Mouse (Mus musculus): ENCODE data around the gene Tex35. TPM values are rescaled to one million over a fixed set of nuclear protein-coding genes. Genes with fewer than 3 reads are reported as not detected.

The Tex35 gene
- total RNA-seq, 1 experiment = not detected

DNA sequence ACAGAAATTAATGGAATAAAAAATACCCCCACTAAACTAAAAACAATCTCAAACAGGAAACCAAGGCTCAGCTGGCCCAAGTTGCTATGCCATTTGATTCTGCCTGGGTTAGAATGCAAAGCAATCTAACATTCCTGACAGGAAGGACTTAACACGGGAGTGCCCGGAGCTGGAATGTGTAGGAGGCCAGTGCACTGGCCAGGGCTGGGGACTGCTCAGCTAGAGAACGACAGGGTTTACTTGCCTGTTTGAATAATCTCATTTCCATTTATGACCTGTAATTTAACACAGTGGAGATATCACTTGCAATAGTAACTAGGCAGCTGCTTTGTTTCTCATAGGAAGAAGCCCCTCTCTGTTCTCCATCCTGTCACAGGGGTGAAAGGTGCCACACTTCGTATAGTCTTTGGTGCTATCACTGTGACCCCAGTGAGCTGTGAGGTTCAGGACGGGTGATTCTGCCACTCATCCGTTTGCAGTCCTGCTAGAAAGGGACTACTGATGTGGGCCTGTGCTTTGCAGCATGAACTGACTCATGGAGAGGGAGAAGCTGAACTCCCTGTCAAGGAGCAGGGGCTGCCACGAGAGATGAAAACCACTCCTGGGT, 34.9 kb upstream of the Tex35 start:
- Histone ChIP-seq H3K27ac (ENCODE audit: insufficient read depth, low read depth, low read length, poor library complexity, severe bottlenecking) (no peak overlapping the region), H3K9ac (ENCODE audit: insufficient read depth, low read depth, low read length, poor library complexity, severe bottlenecking) (no peak overlapping the region), H3K4me1 (ENCODE audit: control insufficient read depth in 2 of 2, insufficient read depth in 2 of 2, low read length in 2 of 2, poor library complexity in 1 of 2) (no peaks in the 10 kb centered on the region), H3K9me3 (ENCODE audit: control insufficient read depth, insufficient read depth, low read depth, low read length) (no peaks in the 10 kb centered on the region), H3K4me3 (ENCODE audit: insufficient read depth in 1 of 2, low read depth in 1 of 2, low read length in 2 of 2, poor library complexity in 1 of 2, severe bottlenecking in 1 of 2) (no peak overlapping the region), H3K36me3 (ENCODE audit: control insufficient read depth, insufficient read depth, low read length, poor library complexity, severe bottlenecking) (no peaks in the 10 kb centered on the region)
- DNase-seq (ENCODE audit: low read depth, low spot score) = no peak
- in situ Hi-C loops (cut with MboI; ENCODE audit: low sequenced_read_pairs in 2 of 2, unreplicated experiment in 2 of 2) = no loop called here
- no peak for TF ChIP-seq MAFK (IDR thresholded peaks at IDR 0.05; ENCODE audit: insufficient read depth, low read depth, low read length)
- no peak for TF ChIP-seq HCFC1 (IDR thresholded peaks at IDR 0.05; ENCODE audit: borderline replicate concordance, insufficient read depth, low read length)
- TF ChIP-seq ZNF384 (IDR thresholded peaks at IDR 0.05; ENCODE audit: low read depth, low read length) = no peak

DNA sequence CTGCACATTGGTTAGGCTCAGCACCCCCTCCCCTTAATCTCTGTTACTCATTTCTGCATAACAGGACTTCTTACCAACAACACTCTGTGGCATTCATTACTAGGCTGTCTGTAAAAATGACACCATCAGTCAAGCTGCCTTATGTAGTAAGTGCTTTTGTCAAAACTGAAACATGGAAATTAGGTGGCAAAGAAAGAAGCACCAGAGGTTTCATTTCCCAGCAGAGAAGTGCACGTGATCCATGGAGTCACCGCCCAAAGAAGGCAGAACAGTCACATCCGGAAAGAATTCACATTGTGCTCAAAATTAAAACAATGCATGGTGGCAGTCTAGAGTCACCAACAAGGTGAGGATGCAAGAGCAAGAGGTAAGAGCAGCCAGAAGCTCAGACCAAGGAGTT, 32.5 kb upstream of the Tex35 start:
- in situ Hi-C loops (cut with MboI; ENCODE audit: low sequenced_read_pairs in 2 of 2, unreplicated experiment in 2 of 2) = no loop called here
- no peak overlapping the region for H3K4me3 ChIP-seq (ENCODE audit: insufficient read depth in 1 of 2, low read depth in 1 of 2, low read length in 2 of 2, poor library complexity in 1 of 2, severe bottlenecking in 1 of 2)
- H3K27ac ChIP-seq (ENCODE audit: insufficient read depth, low read depth, low read length, poor library complexity, severe bottlenecking) = no peak overlapping the region
- H3K4me1 ChIP-seq (ENCODE audit: control insufficient read depth in 2 of 2, insufficient read depth in 2 of 2, low read length in 2 of 2, poor library complexity in 1 of 2) = no peaks in the 10 kb centered on the region
- no peaks in the 10 kb centered on the region for H3K36me3 ChIP-seq (ENCODE audit: control insufficient read depth, insufficient read depth, low read length, poor library complexity, severe bottlenecking)
- H3K9me3 ChIP-seq (ENCODE audit: control insufficient read depth, insufficient read depth, low read depth, low read length) = no peaks in the 10 kb centered on the region
- H3K9ac ChIP-seq (ENCODE audit: insufficient read depth, low read depth, low read length, poor library complexity, severe bottlenecking) = no peak overlapping the region
- TF ChIP-seq ZNF384 (IDR thresholded peaks at IDR 0.05; ENCODE audit: low read depth, low read length) (no peak), ZC3H11A (IDR thresholded peaks at IDR 0.05; ENCODE audit: borderline replicate concordance, low read depth, low read length) (no peak), MAFK (IDR thresholded peaks at IDR 0.05; ENCODE audit: insufficient read depth, low read depth, low read length) (no peak), CHD2 (IDR thresholded peaks at IDR 0.05; ENCODE audit: low read depth, low read length) (no peak), HCFC1 (IDR thresholded peaks at IDR 0.05; ENCODE audit: borderline replicate concordance, insufficient read depth, low read length) (no peak)
- DNase-seq (ENCODE audit: low read depth, low spot score) = no peak

DNA sequence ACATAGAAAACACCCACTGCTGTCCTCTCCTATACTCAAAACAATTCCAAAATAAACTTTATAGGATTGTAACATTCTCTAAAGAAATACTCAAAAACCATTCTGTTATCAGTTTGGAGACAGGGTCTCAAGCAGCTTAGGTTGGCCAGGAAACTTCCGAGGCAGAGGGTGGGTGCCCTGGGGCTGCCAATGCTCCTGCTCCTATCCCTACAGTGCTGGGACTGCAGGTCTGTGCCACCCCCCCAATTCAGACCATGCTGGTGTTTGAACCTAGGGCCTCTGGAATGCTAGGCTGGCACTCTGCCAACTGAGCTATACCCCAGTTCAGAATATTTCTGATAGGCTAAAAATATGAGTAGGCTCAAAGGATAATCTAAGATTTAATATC, 29.4 kb upstream of the Tex35 start:
- Histone ChIP-seq H3K4me1 (ENCODE audit: control insufficient read depth in 2 of 2, insufficient read depth in 2 of 2, low read length in 2 of 2, poor library complexity in 1 of 2) (no peaks in the 10 kb centered on the region), H3K4me3 (ENCODE audit: insufficient read depth in 1 of 2, low read depth in 1 of 2, low read length in 2 of 2, poor library complexity in 1 of 2, severe bottlenecking in 1 of 2) (no peak overlapping the region), H3K27ac (ENCODE audit: insufficient read depth, low read depth, low read length, poor library complexity, severe bottlenecking) (no peak overlapping the region), H3K9me3 (ENCODE audit: control insufficient read depth, insufficient read depth, low read depth, low read length) (no peaks in the 10 kb centered on the region), H3K9ac (ENCODE audit: insufficient read depth, low read depth, low read length, poor library complexity, severe bottlenecking) (no peak overlapping the region), H3K36me3 (ENCODE audit: control insufficient read depth, insufficient read depth, low read length, poor library complexity, severe bottlenecking) (no peaks in the 10 kb centered on the region)
- no peak for DNase-seq (ENCODE audit: low read depth, low spot score)
- in situ Hi-C loops (cut with MboI; ENCODE audit: low sequenced_read_pairs in 2 of 2, unreplicated experiment in 2 of 2) = no loop called here
- no peak for TF ChIP-seq ZC3H11A (IDR thresholded peaks at IDR 0.05; ENCODE audit: borderline replicate concordance, low read depth, low read length)
- TF ChIP-seq MAFK (IDR thresholded peaks at IDR 0.05; ENCODE audit: insufficient read depth, low read depth, low read length) = no peak
- no peak for TF ChIP-seq CHD2 (IDR thresholded peaks at IDR 0.05; ENCODE audit: low read depth, low read length)

DNA sequence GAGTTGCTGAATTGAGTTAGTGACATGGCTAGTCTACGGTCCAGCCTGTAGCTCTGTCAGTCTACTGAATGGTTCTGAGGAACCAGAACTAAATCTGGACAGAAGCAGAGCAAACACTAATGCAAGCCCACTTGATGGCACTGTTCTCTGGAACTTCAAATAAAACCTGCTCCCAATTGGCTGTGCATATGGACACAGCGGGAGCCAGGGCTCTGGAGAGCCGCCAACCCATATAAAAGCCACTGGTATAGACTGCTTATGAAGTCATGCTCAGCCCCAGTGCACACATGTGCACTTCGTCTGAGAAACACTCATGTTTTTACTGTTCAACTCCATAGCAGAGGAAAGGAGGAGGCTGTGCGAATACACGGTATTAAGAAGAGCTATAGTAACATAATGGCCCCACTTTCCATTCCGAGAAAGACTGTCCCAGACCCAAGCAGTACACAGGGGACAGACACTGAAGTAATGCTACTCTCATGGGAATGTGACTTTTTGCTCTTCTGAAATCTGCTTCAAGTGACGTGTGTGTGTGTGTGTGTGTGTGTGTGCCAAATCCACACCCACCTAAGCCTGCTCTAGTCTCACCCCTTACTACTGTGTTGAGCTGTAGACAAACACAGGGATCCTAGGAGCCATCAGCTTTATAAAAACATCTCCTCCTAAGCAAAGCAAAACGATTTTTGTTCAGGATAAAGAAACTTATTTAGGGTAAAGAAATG, 28.8 kb upstream of the Tex35 start:
- H3K4me1 ChIP-seq (ENCODE audit: control insufficient read depth in 2 of 2, insufficient read depth in 2 of 2, low read length in 2 of 2, poor library complexity in 1 of 2) = no peaks in the 10 kb centered on the region
- in situ Hi-C loops (cut with MboI; ENCODE audit: low sequenced_read_pairs in 2 of 2, unreplicated experiment in 2 of 2) = no loop called here
- H3K36me3 ChIP-seq (ENCODE audit: control insufficient read depth, insufficient read depth, low read length, poor library complexity, severe bottlenecking) = no peaks in the 10 kb centered on the region
- H3K9ac ChIP-seq (ENCODE audit: insufficient read depth, low read depth, low read length, poor library complexity, severe bottlenecking) = no peak overlapping the region
- TF ChIP-seq MAFK (IDR thresholded peaks at IDR 0.05; ENCODE audit: insufficient read depth, low read depth, low read length) (no peak), ZNF384 (IDR thresholded peaks at IDR 0.05; ENCODE audit: low read depth, low read length) (no peak), CHD2 (IDR thresholded peaks at IDR 0.05; ENCODE audit: low read depth, low read length) (no peak), HCFC1 (IDR thresholded peaks at IDR 0.05; ENCODE audit: borderline replicate concordance, insufficient read depth, low read length) (no peak), ZC3H11A (IDR thresholded peaks at IDR 0.05; ENCODE audit: borderline replicate concordance, low read depth, low read length) (no peak)
- DNase-seq (ENCODE audit: low read depth, low spot score) = no peak
- no peak overlapping the region for H3K27ac ChIP-seq (ENCODE audit: insufficient read depth, low read depth, low read length, poor library complexity, severe bottlenecking)
- H3K4me3 ChIP-seq (ENCODE audit: insufficient read depth in 1 of 2, low read depth in 1 of 2, low read length in 2 of 2, poor library complexity in 1 of 2, severe bottlenecking in 1 of 2) = no peak overlapping the region
- H3K9me3 ChIP-seq (ENCODE audit: control insufficient read depth, insufficient read depth, low read depth, low read length) = no peaks in the 10 kb centered on the region

Measured in ES-E14 (cell line).